Mouse (Mus musculus) brain, embryonic 14.5 days (tissue): ENCODE data around the gene Kat6b.

ENCODE experiments used
- CTCF ChIP-seq: fragments of 200-500 bp; IDR thresholded peaks from 2 replicates; pipeline ENCODE4 v1.5.1; 2012; ENCODE audit warnings: inconsistent platforms, mild to moderate bottlenecking, moderate library complexity, borderline replicate concordance; ENCODE audit not compliant: insufficient read depth, insufficient read length; ENCODE audit errors: extremely low read depth
- POLR2A ChIP-seq: fragments of 200-500 bp; IDR thresholded peaks from 2 replicates; pipeline ENCODE4 v1.6.1; 2012; ENCODE audit warnings: mild to moderate bottlenecking, inconsistent platforms, borderline replicate concordance; ENCODE audit not compliant: poor library complexity, insufficient read depth, insufficient read length, severe bottlenecking; ENCODE audit errors: extremely low read depth

GRCm38 (mm10) chr14:21567293-21567984 is 86.2 kb downstream of the Kat6b start:
- TF ChIP-seq CTCF (no peak), POLR2A (no peak)
